Mouse (Mus musculus) T-helper 2 cell (primary cell): ENCODE measurements around the gene AI593442.

ENCODE experiments used
- in situ Hi-C: fragments of 300-600 bp; cut with MboI, MseI; formaldehyde crosslinking; loops from one replicate; pipeline ENCODE4 v1.15.1; 2025; ENCODE audit warnings: high pct_unique_total_duplicates

The AI593442 gene

DNA sequence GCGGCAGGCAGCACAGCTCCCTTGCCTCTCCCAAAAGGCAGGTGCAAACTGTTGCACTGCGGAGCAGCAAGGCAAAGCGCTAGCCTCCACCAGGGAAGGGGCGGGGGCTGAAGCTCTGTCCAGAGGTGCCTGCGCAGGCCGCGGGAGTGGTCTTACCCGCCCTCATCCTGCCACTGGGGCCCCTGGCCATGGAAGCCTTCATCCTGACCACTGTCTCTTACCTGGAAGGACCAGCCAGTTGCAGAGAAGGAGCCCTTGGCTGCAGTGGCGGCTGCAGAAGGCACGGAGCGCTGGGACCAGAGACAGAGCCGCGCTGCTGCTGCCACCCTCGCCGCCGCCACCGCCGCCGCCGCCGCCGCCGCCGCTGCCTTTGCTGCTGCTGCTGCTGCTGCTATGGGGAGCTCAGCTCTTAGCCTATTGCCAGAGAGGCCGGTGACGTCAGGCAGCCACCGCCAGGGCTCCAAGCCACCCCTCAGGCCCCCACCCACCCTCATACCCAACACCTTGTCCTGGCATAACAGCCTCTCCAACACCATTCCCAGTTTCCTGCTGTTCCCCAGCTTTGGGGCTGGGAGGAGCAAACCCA is at the start of gene AI593442:
Gene AI593442 (minus strand): TSS at position 419 of the 586 bp plus-strand sequence.
- in situ Hi-C loops, result loop anchor here (10.0 kb wide), 1 partner anchor 1035 kb away; no protein-coding TSS in a partner anchor

GRCm38 (mm10) chr9:52728806-52729205 is 49.2 kb upstream of the AI593442 start:
- in situ Hi-C loops, result no loop called here

DNA sequence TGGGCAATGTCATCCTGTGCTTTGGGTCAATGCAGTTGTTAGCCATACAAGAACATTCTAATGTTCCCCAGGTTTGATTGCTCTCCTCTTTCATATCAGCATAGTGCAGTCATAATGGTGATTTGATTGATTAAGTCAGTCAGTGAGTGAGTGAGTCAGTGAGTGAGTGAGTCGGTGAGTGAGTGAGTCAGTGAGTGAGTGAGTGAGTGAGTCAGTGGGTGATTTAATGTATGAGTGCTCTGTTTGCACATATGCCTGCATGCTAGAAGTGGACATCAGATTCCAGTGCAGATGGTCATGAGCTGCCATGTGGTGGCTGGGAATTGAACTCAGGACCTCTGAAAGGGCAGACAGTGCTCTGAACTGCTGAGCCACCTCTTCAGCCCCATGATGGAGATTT is 43.0 kb upstream of the AI593442 start:
- in situ Hi-C loops, result no loop called here

- in situ Hi-C loops, result no loop called here
These were observed 40.0 kb upstream of the AI593442 start for GRCm38 (mm10) chr9:52719562-52719961.

DNA sequence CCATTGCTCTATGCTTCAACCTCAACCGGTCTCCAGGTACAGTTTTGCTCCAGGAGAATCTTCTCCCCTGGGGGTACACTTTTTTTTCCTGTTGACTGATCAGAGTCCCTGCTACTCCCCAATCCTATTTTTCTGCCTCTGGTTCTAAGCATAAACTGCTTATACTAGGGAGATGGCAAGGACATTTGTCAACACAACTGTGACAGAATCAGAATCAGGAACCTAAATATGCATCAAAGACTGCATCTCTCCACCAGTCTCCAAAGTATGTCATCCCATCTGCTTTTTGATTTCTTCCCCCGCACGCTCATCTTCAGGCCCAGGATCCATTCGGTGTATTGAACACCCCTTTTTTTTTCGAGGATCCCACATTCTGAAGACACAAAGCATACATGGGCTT is 456 bp upstream of the AI593442 start:
- in situ Hi-C loops, result no loop called here

- in situ Hi-C loops, result loop anchor here (10.0 kb wide), 1 partner anchor 1034 kb away; no protein-coding TSS in a partner anchor
These were observed 753 bp downstream of the AI593442 start for GRCm38 (mm10) chr9:52678839-52679215.

DNA sequence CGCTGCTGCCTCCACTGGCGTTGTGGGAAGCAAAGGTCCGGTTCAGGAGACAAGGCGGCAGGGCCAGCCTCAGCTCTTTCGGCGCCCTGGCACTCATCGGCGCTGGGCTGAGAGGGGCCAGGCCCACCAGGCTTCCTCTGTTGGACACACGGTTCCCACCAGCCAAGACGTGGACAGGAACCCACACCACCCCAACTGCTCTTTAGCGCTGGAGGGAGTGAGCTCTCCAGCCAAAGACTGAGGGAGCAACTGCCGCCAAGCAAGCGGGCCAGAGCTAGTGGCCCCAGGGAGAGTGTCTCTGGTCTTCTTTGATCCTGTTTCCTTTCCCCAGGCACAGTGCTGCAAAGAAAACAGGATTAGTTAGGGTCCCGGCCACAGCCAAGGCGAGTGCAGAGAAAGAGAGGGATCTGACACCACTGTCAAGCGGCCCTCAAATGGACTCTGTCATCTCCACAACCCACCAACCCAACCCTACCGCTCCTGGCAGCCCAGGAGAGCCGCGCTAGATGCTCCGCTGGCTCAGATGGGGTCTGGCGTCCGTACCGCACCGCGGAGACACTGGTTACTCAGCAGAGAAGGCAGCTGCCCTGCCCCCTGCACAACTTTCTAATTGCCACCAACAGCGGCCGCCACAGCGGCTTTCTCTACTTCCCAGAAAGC is 1.3 kb downstream of the AI593442 start:
- in situ Hi-C loops, result loop anchor here (10.0 kb wide), 1 partner anchor 1034 kb away; no protein-coding TSS in a partner anchor

DNA sequence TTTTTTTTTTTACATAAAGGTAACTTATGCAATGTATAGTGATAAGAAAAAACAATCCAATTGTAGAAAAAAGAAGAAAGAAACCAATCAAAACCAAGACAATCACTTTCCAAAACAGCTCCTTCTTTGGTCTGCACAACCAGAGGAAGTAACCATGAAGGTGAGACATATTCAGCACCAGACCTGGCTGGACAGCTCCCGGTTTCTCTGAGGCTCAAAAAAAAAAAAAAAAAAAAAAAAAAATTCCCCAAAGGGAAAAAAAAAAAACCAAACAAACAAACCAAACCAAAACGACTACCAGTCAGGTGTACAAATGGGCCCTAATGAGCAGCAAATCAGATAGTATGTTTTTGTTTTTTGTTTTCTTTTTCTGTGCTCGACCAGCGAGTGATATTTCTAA is 3.0 kb downstream of the AI593442 start:
- in situ Hi-C loops, result loop anchor here (10.0 kb wide), 1 partner anchor 1032 kb away; no protein-coding TSS in a partner anchor

DNA sequence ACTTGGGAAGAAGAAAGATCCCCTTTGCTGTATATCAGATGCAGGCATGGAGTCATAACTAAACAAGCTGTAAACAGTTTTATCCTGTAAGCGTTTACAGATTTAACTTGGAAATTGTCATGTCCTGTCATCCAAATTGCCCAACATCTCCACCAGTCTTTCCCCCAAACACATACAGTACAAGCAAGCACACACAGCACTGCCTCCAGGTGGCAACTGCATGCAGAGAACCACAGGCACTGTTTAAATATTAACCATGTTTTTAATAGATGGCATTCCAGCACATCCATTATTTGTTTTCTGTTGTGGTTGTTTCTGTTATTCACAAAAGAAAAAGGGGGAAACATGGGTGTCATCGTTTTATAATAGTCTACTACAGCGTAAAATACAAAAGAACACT is 3.6 kb downstream of the AI593442 start:
- in situ Hi-C loops, result loop anchor here (10.0 kb wide), 1 partner anchor 1031 kb away; no protein-coding TSS in a partner anchor

DNA sequence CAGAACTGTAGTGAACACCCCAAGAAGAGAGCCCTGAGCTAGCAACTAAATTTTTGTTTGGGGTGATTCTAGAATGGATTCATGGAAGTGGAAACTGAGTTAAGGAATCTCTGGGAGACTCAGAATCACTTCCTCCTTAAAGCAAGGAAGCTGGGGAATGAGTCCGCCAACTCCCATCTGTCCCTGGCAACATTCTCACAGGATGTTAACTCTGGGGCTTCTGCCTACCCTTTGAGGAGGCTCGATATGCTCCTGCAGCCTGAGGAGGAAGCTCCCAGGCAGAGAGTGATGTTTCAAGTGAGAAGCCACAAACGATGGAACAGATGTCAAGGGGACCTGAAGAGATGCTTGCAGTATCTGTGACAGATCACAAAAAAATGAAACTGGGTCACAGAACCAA is 18.2 kb downstream of the AI593442 start:
- in situ Hi-C loops, result no loop called here

GRCm38 (mm10) chr9:52650341-52650951 is 29.1 kb downstream of the AI593442 start:
- in situ Hi-C loops, result no loop called here

- in situ Hi-C loops, result no loop called here
These were observed 34.3 kb downstream of the AI593442 start for GRCm38 (mm10) chr9:52645312-52645711.

- in situ Hi-C loops, result no loop called here
These were observed 35.0 kb downstream of the AI593442 start for GRCm38 (mm10) chr9:52644626-52645025.

DNA sequence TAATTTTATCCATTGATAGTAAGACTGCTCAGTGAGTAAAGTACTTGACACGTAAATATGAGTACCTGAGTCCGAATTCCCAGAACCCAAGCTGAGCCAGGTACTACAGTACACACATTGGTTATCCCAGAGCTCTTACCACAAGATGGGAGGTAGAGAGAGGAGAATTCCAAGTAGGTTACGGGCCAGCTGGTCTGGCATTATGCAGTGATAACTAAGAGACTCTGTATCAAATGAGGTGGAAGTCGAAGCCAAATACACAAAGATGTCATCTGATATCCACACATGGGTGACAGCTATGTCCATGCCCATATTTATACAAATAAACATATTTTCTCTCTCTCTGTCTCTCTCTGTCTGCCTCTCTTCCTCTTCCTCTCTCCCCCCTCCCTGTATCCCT is 35.4 kb downstream of the AI593442 start:
- in situ Hi-C loops, result no loop called here

GRCm38 (mm10) chr9:52635991-52636390 is 43.6 kb downstream of the AI593442 start:
- in situ Hi-C loops, result loop anchor here (10.0 kb wide), 1 partner anchor 641 kb away; no protein-coding TSS in a partner anchor

GRCm38 (mm10) chr9:52623926-52624325 is 55.7 kb downstream of the AI593442 start:
- in situ Hi-C loops, result no loop called here
